Mouse (Mus musculus): ENCODE measurements at regions not wholly inside any gene's neighbourhood (a gene's known extent, or its start where the extent isn't known, plus 50 kb on each side); places are given as distances from the start of the nearest gene placed in this dataset.

DNA sequence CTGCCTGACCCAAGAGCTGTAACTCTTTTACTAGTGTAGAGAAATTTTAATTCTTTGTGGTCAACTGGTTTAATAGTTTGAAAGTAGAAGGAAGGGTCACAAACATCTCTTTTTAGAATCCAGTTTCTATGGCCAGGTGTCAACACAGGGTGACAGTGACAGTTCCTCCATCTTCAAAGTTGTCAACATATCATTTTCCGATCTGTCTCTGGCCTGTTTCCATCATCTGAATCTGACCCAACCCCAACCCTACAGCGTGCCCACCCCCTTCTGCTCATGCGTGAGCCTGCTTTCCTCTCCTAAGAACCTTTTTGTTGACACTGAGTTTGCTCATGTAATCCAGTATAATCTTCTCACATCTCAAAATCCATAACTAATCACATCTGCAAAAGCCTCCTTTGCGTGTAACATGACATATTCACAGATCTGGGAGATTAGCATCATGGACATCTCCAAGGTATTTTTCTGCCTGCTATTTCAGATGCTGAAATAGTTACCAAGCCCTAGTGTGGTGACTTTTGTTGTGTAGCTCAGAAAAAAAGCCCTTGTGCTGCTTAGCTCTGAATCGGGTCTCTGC is 168.4 kb downstream of the B3gnt2 start:
- no peak for DNase-seq (ENCODE audit: low read depth, low spot score)

DNA sequence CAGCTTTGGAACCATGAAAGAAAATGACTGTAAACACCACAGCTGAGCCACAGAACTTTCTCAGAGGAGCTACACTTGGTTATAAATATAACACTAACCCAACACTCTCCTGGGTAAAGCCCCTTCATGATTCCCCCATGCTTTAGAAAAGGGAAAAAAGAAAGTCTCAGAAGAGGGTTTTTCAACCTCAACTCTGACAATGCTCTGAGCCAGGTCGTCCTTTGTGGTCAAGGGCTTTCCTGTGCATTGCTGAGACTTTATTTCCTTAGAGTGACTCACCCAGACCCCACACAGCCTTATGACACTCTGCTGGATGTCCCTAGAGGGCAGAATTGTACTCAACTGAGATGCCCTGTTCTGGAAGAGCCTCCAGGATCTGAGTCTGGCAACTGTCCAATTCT is 167.8 kb downstream of the B3gnt2 start:
- no peak for DNase-seq (ENCODE audit: low read depth, low spot score)

DNA sequence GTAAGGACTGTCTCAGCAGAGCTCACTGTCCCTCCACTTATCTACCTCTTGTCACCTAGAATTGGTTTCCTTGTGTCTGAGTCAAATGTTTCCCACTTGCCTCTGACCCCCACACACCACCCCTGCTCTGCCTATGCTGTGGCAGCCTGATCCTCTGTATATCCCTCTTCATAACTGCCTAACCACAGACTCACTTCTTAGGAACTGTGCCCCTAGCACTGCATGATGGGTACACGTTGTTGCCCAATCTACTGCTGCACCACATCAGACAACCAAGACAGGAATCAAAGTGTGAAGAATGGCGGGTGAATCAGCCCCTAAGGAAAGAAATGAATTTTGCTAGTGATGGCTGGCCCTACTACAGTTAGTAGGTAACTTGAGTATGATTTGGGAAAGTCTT is 167.4 kb downstream of the B3gnt2 start:
- DNase-seq (ENCODE audit: low read depth, low spot score), result no peak

DNA sequence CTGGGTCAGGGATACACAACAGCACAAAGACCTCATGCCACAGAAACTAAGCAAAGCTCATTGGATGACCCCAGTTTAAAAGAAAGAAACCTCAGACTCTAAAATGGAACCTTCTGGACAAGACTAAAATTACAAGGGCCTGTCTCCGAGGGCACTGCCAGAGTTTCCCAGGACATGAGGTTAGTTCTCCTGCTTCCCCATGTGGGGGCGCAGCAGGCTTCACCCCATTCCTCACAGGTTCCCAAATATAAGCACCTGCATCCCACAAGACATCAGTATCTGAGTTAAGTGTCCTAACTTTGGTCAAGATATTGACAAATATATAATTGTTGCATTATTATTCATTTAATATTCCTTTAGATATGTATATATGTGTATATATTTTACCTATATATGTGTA is 166.8 kb downstream of the B3gnt2 start:
- DNase-seq (ENCODE audit: low read depth, low spot score), result no peak

DNA sequence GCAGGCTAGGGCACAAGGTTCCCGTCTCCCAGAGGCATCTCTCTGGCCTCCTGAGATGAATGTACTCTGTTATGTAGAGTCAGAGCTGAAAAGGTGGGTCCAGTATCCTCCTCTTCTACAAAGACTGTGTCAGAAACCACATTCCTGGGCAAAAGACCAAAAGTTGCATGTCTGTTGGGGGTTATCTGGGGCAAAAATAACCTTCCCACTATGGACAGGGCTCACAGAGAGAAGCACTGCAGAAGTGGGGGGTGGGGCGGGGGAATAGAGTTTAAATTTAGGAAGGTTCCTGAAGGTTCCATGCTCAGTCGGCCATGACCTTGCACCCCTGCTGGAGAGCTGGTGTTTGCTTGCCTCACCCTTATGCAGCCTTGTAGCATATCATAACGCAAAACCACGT is 165.9 kb downstream of the B3gnt2 start:
- DNase-seq (ENCODE audit: low read depth, low spot score), result no peak

DNA sequence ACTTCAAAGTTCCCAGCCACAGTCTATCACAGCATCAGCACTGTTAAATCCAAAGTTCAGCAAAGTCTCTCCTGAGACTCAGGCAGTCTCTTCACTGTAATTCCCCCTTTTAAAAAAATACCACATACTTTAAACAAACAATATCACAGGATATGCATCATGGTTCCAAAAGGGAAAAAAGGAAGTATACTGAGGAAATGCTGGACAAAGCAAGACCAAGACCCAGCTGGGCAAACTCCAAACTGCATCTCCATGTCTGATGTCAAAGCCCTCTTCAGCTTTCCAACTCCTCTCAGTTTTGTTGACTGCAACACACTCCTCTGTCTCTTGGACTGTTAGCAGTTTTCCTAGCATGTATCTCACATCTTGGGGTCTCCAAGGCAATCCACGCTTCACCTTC is 165.5 kb downstream of the B3gnt2 start:
- DNase-seq (ENCODE audit: low read depth, low spot score), result no peak

DNA sequence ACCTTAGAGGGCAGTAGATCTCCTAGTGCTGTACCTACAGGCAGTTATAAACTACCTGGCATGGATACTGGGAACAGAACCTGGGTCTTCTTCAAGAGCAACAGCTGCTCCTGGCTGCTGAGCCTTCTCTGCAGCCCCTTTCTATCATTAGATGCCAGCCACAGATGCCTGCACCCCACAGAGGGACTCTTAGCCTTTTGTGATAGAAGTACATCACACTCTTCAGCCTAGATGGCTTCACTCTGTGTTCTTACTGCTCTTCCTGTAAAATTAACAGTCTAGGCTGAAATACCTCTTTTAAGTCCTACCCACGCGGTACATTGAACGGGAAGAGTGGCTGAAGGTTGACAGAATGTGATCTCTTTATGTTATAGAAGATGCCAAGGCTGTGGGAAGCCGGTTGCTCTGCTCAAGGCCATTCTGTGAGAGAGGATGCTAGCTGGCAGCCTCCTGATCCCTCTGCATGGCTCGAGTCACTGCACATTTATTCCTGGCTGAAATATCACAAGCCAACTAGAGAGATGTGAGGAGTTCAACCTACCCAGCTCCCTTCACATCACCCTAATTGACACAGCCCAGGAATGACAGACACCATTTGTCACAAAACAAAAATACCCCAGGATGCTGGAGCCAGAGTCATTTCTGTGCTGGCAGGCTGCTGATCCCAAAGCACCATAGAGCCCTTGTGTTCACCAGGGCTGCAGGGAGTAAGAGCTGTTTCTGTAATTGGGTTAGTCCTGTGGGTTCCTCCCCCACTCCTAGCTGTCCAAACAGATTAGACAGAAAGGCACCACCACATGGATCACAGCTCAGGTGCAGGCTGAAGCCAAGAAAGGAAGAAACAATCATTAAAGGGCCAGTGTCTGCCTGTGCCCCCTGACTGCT is 162.5 kb downstream of the B3gnt2 start:
- no peak for DNase-seq (ENCODE audit: low read depth, low spot score)

DNA sequence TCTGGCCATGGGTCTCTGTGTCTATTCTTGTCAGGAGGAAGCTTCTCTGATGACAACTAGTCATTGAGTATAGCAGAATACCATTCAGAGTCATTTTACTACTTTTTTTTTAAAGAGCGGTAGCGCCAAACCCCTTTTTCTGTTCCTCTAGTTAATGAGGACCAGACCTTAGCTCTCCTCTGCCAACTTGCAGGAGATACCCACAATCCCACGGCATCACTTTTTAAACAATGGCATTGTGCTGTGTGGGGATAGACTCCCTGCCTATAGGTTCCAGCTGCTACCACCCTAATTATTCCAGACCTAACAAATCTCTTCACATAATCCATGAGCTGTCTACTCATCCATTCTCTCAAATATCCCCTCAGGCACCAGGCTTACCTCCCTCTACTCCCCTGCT is 154.7 kb downstream of the B3gnt2 start:
- no peak for DNase-seq (ENCODE audit: low read depth, low spot score)

Data from forelimb bud, embryonic 11.5 days (tissue).